Mouse (Mus musculus) gastrocnemius, postnatal 14 days (tissue): ENCODE data around the gene Rspo3. TPM values are rescaled to one million over a fixed set of nuclear protein-coding genes. Genes with fewer than 3 reads are reported as not detected.

Experiments
- DNase-seq: peaks from one replicate; pipeline ENCODE4 v3.0.0; 2021; ENCODE audit warnings: mixed read lengths
- intact Hi-C: fragments of 180-260 bp; cut with DNase I; formaldehyde crosslinking; loops from one replicate; pipeline ENCODE4 v1.15.1; 2025; ENCODE audit warnings: low total_unique reads
- long read RNA-seq, 2 experiments: library from polyadenylated mRNA; stranded (forward); transcript quantifications; one replicate each; pipeline ENCODE4 v2.0.0; 2021
- total RNA-seq, 2 experiments: library from RNA; stranded (reverse); gene quantifications; 2 replicates each; pipeline ENCODE4 v1.2.3; 2021

Gene Rspo3
- 1 to 10 TPM; 1.8 to 4.8 TPM for total RNA-seq
- long read RNA-seq, experiment 1, partial matches to known transcripts = 0 of 1 reads
- long read RNA-seq, experiment 1, other reads (novel, unspliced or antisense) = 1 of 1 reads
- long read RNA-seq, experiment 2, partial matches to known transcripts = 0 of 2 reads
- long read RNA-seq, experiment 2, other reads (novel, unspliced or antisense) = 0 of 2 reads

- intact Hi-C loops = no loop called here
- peak; percentile 28 for DNase-seq
Measured at GRCm38 (mm10) chr10:29535546-29536260, at the start of gene Rspo3. Gene Rspo3 (minus strand): TSS chr10:29535867.

- intact Hi-C loops = no loop called here
- no peak for DNase-seq
Measured at GRCm38 (mm10) chr10:29581940-29582339, 46.3 kb upstream of the Rspo3 start.

GRCm38 (mm10) chr10:29581476-29581875 is 45.8 kb upstream of the Rspo3 start:
- intact Hi-C loops = no loop called here

GRCm38 (mm10) chr10:29555983-29556382 is 20.3 kb upstream of the Rspo3 start:
- DNase-seq = no peak
- intact Hi-C loops = no loop called here

More at GRCm38 (mm10) chr10:29581476-29581875, 45.8 kb upstream of the Rspo3 start:
- no peak for DNase-seq

GRCm38 (mm10) chr10:29554365-29554764 is 18.7 kb upstream of the Rspo3 start:
- intact Hi-C loops = no loop called here
- no peak for DNase-seq

- DNase-seq = no peak
Measured at GRCm38 (mm10) chr10:29542982-29543381, 7.3 kb upstream of the Rspo3 start.

GRCm38 (mm10) chr10:29539516-29539915 is 3.8 kb upstream of the Rspo3 start:
- DNase-seq = no peak
- intact Hi-C loops = no loop called here

More at GRCm38 (mm10) chr10:29542982-29543381, 7.3 kb upstream of the Rspo3 start:
- intact Hi-C loops = no loop called here

- intact Hi-C loops = no loop called here
- no peak for DNase-seq
Measured at GRCm38 (mm10) chr10:29538791-29539190, 3.1 kb upstream of the Rspo3 start.

GRCm38 (mm10) chr10:29534830-29535227 is 838 bp downstream of the Rspo3 start:
- no peak for DNase-seq
- intact Hi-C loops = loop anchor here (5.0 kb wide), 1 partner anchor 272 kb away; no protein-coding TSS in a partner anchor

GRCm38 (mm10) chr10:29533846-29534829 is 1.5 kb downstream of the Rspo3 start:
- intact Hi-C loops = loop anchor here (5.0 kb wide), 1 partner anchor 273 kb away; no protein-coding TSS in a partner anchor
- no peak for DNase-seq

- DNase-seq = peak; percentile 76
- intact Hi-C loops = loop anchor here (5.0 kb wide), 1 partner anchor 274 kb away; no protein-coding TSS in a partner anchor
Measured at GRCm38 (mm10) chr10:29532821-29533715, 2.6 kb downstream of the Rspo3 start.

GRCm38 (mm10) chr10:29513563-29513962 is 22.1 kb downstream of the Rspo3 start:
- no peak for DNase-seq
- intact Hi-C loops = no loop called here

- intact Hi-C loops = no loop called here
- no peak for DNase-seq
Measured at GRCm38 (mm10) chr10:29508167-29508566, 27.5 kb downstream of the Rspo3 start.

GRCm38 (mm10) chr10:29497205-29497822 is 38.4 kb downstream of the Rspo3 start:
- DNase-seq = no peak
- intact Hi-C loops = no loop called here

GRCm38 (mm10) chr10:29493996-29494395 is 41.7 kb downstream of the Rspo3 start:
- intact Hi-C loops = no loop called here
- no peak for DNase-seq

- no peak for DNase-seq
- intact Hi-C loops = no loop called here
Measured at GRCm38 (mm10) chr10:29480945-29481344, 54.7 kb downstream of the Rspo3 start.

GRCm38 (mm10) chr10:29479401-29479800 is 56.3 kb downstream of the Rspo3 start:
- DNase-seq = no peak
- intact Hi-C loops = no loop called here

- intact Hi-C loops = no loop called here
- no peak for DNase-seq
Measured at GRCm38 (mm10) chr10:29470454-29470853, 65.2 kb downstream of the Rspo3 start.
